Mouse (Mus musculus) bone marrow, adult 2 months (tissue): ENCODE measurements at regions not wholly inside any gene's neighbourhood (a gene's known extent, or its start where the extent isn't known, plus 50 kb on each side); places are given as distances from the start of the nearest gene placed in this dataset.

Experiments used
- CTCF ChIP-seq: fragments of 200-500 bp; IDR thresholded peaks from 2 replicates; pipeline ENCODE4 v1.5.1; 2011; ENCODE audit warnings: low read length, control low read depth; ENCODE audit not compliant: control insufficient read depth, insufficient read depth
- POLR2A ChIP-seq: fragments of 200-500 bp; IDR thresholded peaks from 2 replicates; pipeline ENCODE4 v1.6.1; 2011; ENCODE audit warnings: low read depth, mild to moderate bottlenecking, control low read depth, low read length, borderline replicate concordance; ENCODE audit not compliant: control insufficient read depth

- TF ChIP-seq CTCF, result no peak
- TF ChIP-seq POLR2A, result no peak
Measured at GRCm38 (mm10) chr2:179291958-179292357, 150.3 kb upstream of the Cdh4 start.
